Mouse (Mus musculus) heart, embryonic 10.5 days (tissue): ENCODE measurements around the gene 1700001C19Rik. TPM values are rescaled to one million over a fixed set of nuclear protein-coding genes. Genes with fewer than 3 reads are reported as not detected.
"Not testable (repeated sequence)": the region's sequence is repeated elsewhere in the genome, so short reads cannot be mapped to it uniquely, and the experiment has no call there.

Experiments
- DNase-seq: peaks from one replicate; pipeline ENCODE4 v3.0.0-alpha.2; 2017; ENCODE audit warnings: low spot score
- H3K27ac ChIP-seq: fragments of 300-500 bp; sonication (generic); 2 replicates; pipeline ENCODE4 v1.5.1; 2016; ENCODE audit warnings: mild to moderate bottlenecking
- H3K27me3 ChIP-seq: fragments of 300-500 bp; sonication (generic); 2 replicates; pipeline ENCODE4 v1.6.1; 2016; ENCODE audit warnings: mild to moderate bottlenecking; ENCODE audit not compliant: poor library complexity, insufficient read depth, severe bottlenecking
- H3K36me3 ChIP-seq: fragments of 300-500 bp; sonication (generic); 2 replicates; pipeline ENCODE4 v1.6.1; 2016; ENCODE audit warnings: mild to moderate bottlenecking, moderate library complexity
- H3K4me1 ChIP-seq: fragments of 300-500 bp; sonication (generic); 2 replicates; pipeline ENCODE4 v1.6.1; 2016; ENCODE audit warnings: mild to moderate bottlenecking
- H3K4me3 ChIP-seq: fragments of 300-500 bp; sonication (generic); 2 replicates; pipeline ENCODE4 v1.5.1; 2016; ENCODE audit warnings: mild to moderate bottlenecking, moderate library complexity
- H3K9me3 ChIP-seq: fragments of 300-500 bp; sonication (generic); 2 replicates; pipeline ENCODE4 v1.6.1; 2016; ENCODE audit warnings: mild to moderate bottlenecking, moderate library complexity
- WGBS: fragments of 180-500 bp; shearing (Covaris S2); methylation state at CpG from one replicate; pipeline ENCODE4 v1.1.7; 2016; 5-methylcytosine and 5-hydroxymethylcytosine counted together
- polyA plus RNA-seq: library from polyadenylated mRNA; unstranded; fragments of >200 nt; fragmentation: Nextera tagmentation; extraction: Ambion mirVana; gene quantifications from 2 replicates; pipeline ENCODE4 v1.2.1, GENCODE M21; 2016

The 1700001C19Rik gene
- polyA plus RNA-seq, 1 experiment from 2014 or later = 0.63 TPM

- DNase-seq, H3K9me3 ChIP-seq, H3K4me1 ChIP-seq, H3K27ac ChIP-seq, H3K36me3 ChIP-seq: not testable (repeated sequence)
- Histone ChIP-seq H3K4me3 (peak overlapping the region; percentile 51), H3K27me3 (peaks cover 79% of the 10 kb centered on the region)
- 4% methylated on average over 74 of the region's 74 CpGs for WGBS
Measured at GRCm38 (mm10) chr17:47409897-47410861, 27.0 kb downstream of the 1700001C19Rik start.

- WGBS = 26% methylated on average over 8 of the region's 8 CpGs
- no peak overlapping the region for H3K4me3 ChIP-seq
- no peaks in the 10 kb centered on the region for H3K36me3 ChIP-seq
- peaks cover 8% of the 10 kb centered on the region; the same call in 1 of the 2 replicates for H3K4me1 ChIP-seq
- no peak overlapping the region for H3K27ac ChIP-seq
- H3K27me3 ChIP-seq = peaks cover 73% of the 10 kb centered on the region
- H3K9me3 ChIP-seq = no peaks in the 10 kb centered on the region
- no peak for DNase-seq
Measured at GRCm38 (mm10) chr17:47408558-47408898, 28.6 kb downstream of the 1700001C19Rik start.

GRCm38 (mm10) chr17:47407717-47408557, 29.2 kb downstream of the 1700001C19Rik start:
- Histone ChIP-seq H3K36me3 (no peaks in the 10 kb centered on the region), H3K4me3 (no peak overlapping the region), H3K27ac (no peak overlapping the region), H3K4me1 (peaks cover 8% of the 10 kb centered on the region; the same call in 1 of the 2 replicates), H3K9me3 (no peaks in the 10 kb centered on the region), H3K27me3 (peaks cover 72% of the 10 kb centered on the region)
- DNase-seq = no peak
- 57% methylated on average over 10 of the region's 10 CpGs for WGBS

GRCm38 (mm10) chr17:47400451-47400850, 36.7 kb downstream of the 1700001C19Rik start, which contains the start of gene Guca1a:
Guca1a (minus strand) TSS chr17:47400584.
- Histone ChIP-seq H3K36me3 (no peaks in the 10 kb centered on the region), H3K4me1 (peaks cover 3% of the 10 kb centered on the region; the same call in 1 of the 2 replicates), H3K27me3 (peaks cover 60% of the 10 kb centered on the region), H3K9me3 (no peaks in the 10 kb centered on the region), H3K27ac (no peak within 1 kb of the TSS), H3K4me3 (no peak within 1 kb of the TSS)
- DNase-seq = no peak
- 61% methylated on average over 10 of the region's 10 CpGs for WGBS

- H3K4me3 ChIP-seq = no peak overlapping the region
- peaks cover 71% of the 10 kb centered on the region for H3K27me3 ChIP-seq
- 74% methylated on average over 8 of the region's 8 CpGs for WGBS
- no peaks in the 10 kb centered on the region for H3K36me3 ChIP-seq
- H3K27ac ChIP-seq = no peak overlapping the region
- H3K9me3 ChIP-seq = no peaks in the 10 kb centered on the region
- peaks cover 15% of the 10 kb centered on the region for H3K4me1 ChIP-seq
- DNase-seq = no peak
Measured at GRCm38 (mm10) chr17:47399091-47399490, 38.1 kb downstream of the 1700001C19Rik start.

- H3K4me3 ChIP-seq = peak overlapping the region; percentile 46
- peak; percentile 80 for DNase-seq
- peaks cover 74% of the 10 kb centered on the region for H3K27me3 ChIP-seq
- H3K27ac ChIP-seq = no peak overlapping the region
- peaks cover 15% of the 10 kb centered on the region for H3K4me1 ChIP-seq
- WGBS = 2% methylated on average over 20 of the region's 20 CpGs
- H3K9me3 ChIP-seq = no peaks in the 10 kb centered on the region
- no peaks in the 10 kb centered on the region for H3K36me3 ChIP-seq
Measured at GRCm38 (mm10) chr17:47395376-47395913, 41.7 kb downstream of the 1700001C19Rik start.

- 15% methylated on average over 24 of the region's 24 CpGs for WGBS
- H3K27me3 ChIP-seq = peaks cover 63% of the 10 kb centered on the region
- peak overlapping the region; percentile 7; the same call in 1 of the 2 replicates for H3K27ac ChIP-seq
- no peaks in the 10 kb centered on the region for H3K9me3 ChIP-seq
- H3K36me3 ChIP-seq = no peaks in the 10 kb centered on the region
- DNase-seq = no peak
- peak overlapping the region; percentile 46 for H3K4me3 ChIP-seq
- peaks cover 15% of the 10 kb centered on the region for H3K4me1 ChIP-seq
Measured at GRCm38 (mm10) chr17:47394223-47394869, 42.8 kb downstream of the 1700001C19Rik start.

- Histone ChIP-seq H3K36me3 (peaks cover 8% of the 10 kb centered on the region; the same call in 1 of the 2 replicates), H3K27ac (no peak overlapping the region), H3K4me1 (peaks cover 7% of the 10 kb centered on the region), H3K27me3 (peaks cover 9% of the 10 kb centered on the region), H3K9me3 (no peaks in the 10 kb centered on the region), H3K4me3 (no peak overlapping the region)
- DNase-seq = no peak
- WGBS = 58% methylated on average over 4 of the region's 4 CpGs
Measured at GRCm38 (mm10) chr17:47386649-47387048, 50.5 kb downstream of the 1700001C19Rik start.

GRCm38 (mm10) chr17:47385145-47385544, 52.0 kb downstream of the 1700001C19Rik start, which contains the start of gene Guca1b:
Guca1b (plus strand) TSS chr17:47385393.
- no peak for DNase-seq
- no peak within 1 kb of the TSS for H3K4me3 ChIP-seq
- 37% methylated on average over 10 of the region's 10 CpGs for WGBS
- H3K36me3 ChIP-seq = peaks cover 20% of the 10 kb centered on the region
- H3K27me3 ChIP-seq = peaks cover 8% of the 10 kb centered on the region; the same call in 1 of the 2 replicates
- H3K9me3 ChIP-seq = no peaks in the 10 kb centered on the region
- H3K4me1 ChIP-seq = peaks cover 7% of the 10 kb centered on the region
- peak within 1 kb of the TSS; percentile 36; the same call in 1 of the 2 replicates for H3K27ac ChIP-seq

GRCm38 (mm10) chr17:47384064-47384463, 53.1 kb downstream of the 1700001C19Rik start:
- H3K27ac ChIP-seq = no peak overlapping the region
- H3K4me3 ChIP-seq = no peak overlapping the region
- DNase-seq = no peak
- peaks cover 7% of the 10 kb centered on the region for H3K4me1 ChIP-seq
- no peaks in the 10 kb centered on the region for H3K9me3 ChIP-seq
- 85% methylated on average over 3 of the region's 3 CpGs for WGBS
- H3K36me3 ChIP-seq = peaks cover 30% of the 10 kb centered on the region
- peaks cover 8% of the 10 kb centered on the region; the same call in 1 of the 2 replicates for H3K27me3 ChIP-seq

- Histone ChIP-seq H3K4me3 (no peak overlapping the region), H3K36me3 (peaks cover 37% of the 10 kb centered on the region), H3K4me1 (peaks cover 7% of the 10 kb centered on the region), H3K9me3 (no peaks in the 10 kb centered on the region), H3K27ac (no peak overlapping the region), H3K27me3 (peaks cover 8% of the 10 kb centered on the region; the same call in 1 of the 2 replicates)
- DNase-seq = no peak
- 91% methylated on average over 4 of the region's 4 CpGs for WGBS
Measured at GRCm38 (mm10) chr17:47383266-47383665, 53.9 kb downstream of the 1700001C19Rik start.

GRCm38 (mm10) chr17:47381917-47382316, 55.3 kb downstream of the 1700001C19Rik start:
- Histone ChIP-seq H3K36me3 (peaks cover 50% of the 10 kb centered on the region), H3K9me3 (no peaks in the 10 kb centered on the region), H3K27ac (no peak overlapping the region), H3K27me3 (peaks cover 8% of the 10 kb centered on the region; the same call in 1 of the 2 replicates), H3K4me1 (peaks cover 7% of the 10 kb centered on the region), H3K4me3 (no peak overlapping the region)
- 84% methylated on average over 11 of the region's 11 CpGs for WGBS
- DNase-seq = no peak
